Mouse (Mus musculus): ENCODE measurements around the gene Dad1. TPM values are rescaled to one million over a fixed set of nuclear protein-coding genes. Genes with fewer than 3 reads are reported as not detected.
A peak's percentile ranks its signal among the peaks of the same experiment; 100 is the strongest.

Dad1 gene
- polyA plus RNA-seq, 1 experiment from 2014 or later, result 243 TPM

- H3K27me3 ChIP-seq, result peaks cover 19% of the 10 kb centered on the region
Observed at GRCm38 (mm10) chr14:54224064-54224417, 29.9 kb downstream of the Dad1 start.

GRCm38 (mm10) chr14:54223315-54224063, 30.4 kb downstream of the Dad1 start:
- 49% methylated on average over 13 of the region's 13 CpGs for WGBS (ENCODE audit: insufficient replicate concordance)
- H3K36me3 ChIP-seq, result no peaks in the 10 kb centered on the region
- no peak for ATAC-seq (ENCODE audit: low read depth)

More at GRCm38 (mm10) chr14:54224064-54224417, 29.9 kb downstream of the Dad1 start:
- no peaks in the 10 kb centered on the region for H3K9me3 ChIP-seq (replicated peaks)
- no peak for ATAC-seq (ENCODE audit: low read depth)
- no peak overlapping the region for H3K9ac ChIP-seq
- DNase-seq, result no peak
- peaks cover 63% of the 10 kb centered on the region for H3K4me1 ChIP-seq (replicated peaks)
- H3K4me3 ChIP-seq (replicated peaks), result no peak overlapping the region
- H3K27ac ChIP-seq, result no peak overlapping the region
- H3K36me3 ChIP-seq, result no peaks in the 10 kb centered on the region
- WGBS (ENCODE audit: insufficient replicate concordance), result 80% methylated on average over 5 of the region's 5 CpGs
- no peak overlapping the region for H3K4me2 ChIP-seq

GRCm38 (mm10) chr14:54222289-54222727, 31.6 kb downstream of the Dad1 start:
- H3K9me3 ChIP-seq (replicated peaks), result no peaks in the 10 kb centered on the region
- DNase-seq (no peak), ATAC-seq (ENCODE audit: low read depth) (no peak)
- no peak overlapping the region for H3K4me3 ChIP-seq (replicated peaks)
- H3K36me3 ChIP-seq, result no peaks in the 10 kb centered on the region
- H3K27me3 ChIP-seq, result peaks cover 13% of the 10 kb centered on the region
- H3K27ac ChIP-seq, result no peak overlapping the region
- WGBS (ENCODE audit: insufficient replicate concordance), result 54% methylated on average over 8 of the region's 8 CpGs
- H3K9ac ChIP-seq, result no peak overlapping the region
- H3K4me2 ChIP-seq, result no peak overlapping the region
- peaks cover 47% of the 10 kb centered on the region for H3K4me1 ChIP-seq (replicated peaks)

More at GRCm38 (mm10) chr14:54223315-54224063, 30.4 kb downstream of the Dad1 start:
- DNase-seq, result no peak
- Histone ChIP-seq H3K27me3 (peaks cover 14% of the 10 kb centered on the region), H3K9ac (no peak overlapping the region), H3K27ac (no peak overlapping the region), H3K4me3 (replicated peaks) (no peak overlapping the region), H3K9me3 (replicated peaks) (no peaks in the 10 kb centered on the region), H3K4me2 (no peak overlapping the region), H3K4me1 (replicated peaks) (peaks cover 58% of the 10 kb centered on the region)

- H3K4me3 ChIP-seq (replicated peaks), result no peak overlapping the region
- DNase-seq (no peak), ATAC-seq (ENCODE audit: low read depth) (no peak)
- H3K4me1 ChIP-seq (replicated peaks), result peaks cover 40% of the 10 kb centered on the region
- no peak overlapping the region for H3K9ac ChIP-seq
- 83% methylated on average over 6 of the region's 6 CpGs for WGBS (ENCODE audit: insufficient replicate concordance)
- peaks cover 13% of the 10 kb centered on the region for H3K27me3 ChIP-seq
- no peak overlapping the region for H3K4me2 ChIP-seq
- H3K9me3 ChIP-seq (replicated peaks), result no peaks in the 10 kb centered on the region
- H3K36me3 ChIP-seq, result no peaks in the 10 kb centered on the region
- H3K27ac ChIP-seq, result no peak overlapping the region
Observed at GRCm38 (mm10) chr14:54221641-54222040, 32.3 kb downstream of the Dad1 start.

- Histone ChIP-seq H3K27me3 (peaks cover 13% of the 10 kb centered on the region), H3K36me3 (no peaks in the 10 kb centered on the region), H3K4me2 (no peak overlapping the region), H3K27ac (no peak overlapping the region), H3K9ac (no peak overlapping the region), H3K9me3 (replicated peaks) (no peaks in the 10 kb centered on the region), H3K4me3 (replicated peaks) (no peak overlapping the region), H3K4me1 (replicated peaks) (peaks cover 38% of the 10 kb centered on the region)
- ATAC-seq (ENCODE audit: low read depth) (peak; percentile 59), DNase-seq (no peak)
- 48% methylated on average over 8 of the region's 8 CpGs for WGBS (ENCODE audit: insufficient replicate concordance)
Observed at GRCm38 (mm10) chr14:54220726-54221494, 33.0 kb downstream of the Dad1 start.

GRCm38 (mm10) chr14:54219849-54220248, 34.1 kb downstream of the Dad1 start:
- DNase-seq (no peak), ATAC-seq (ENCODE audit: low read depth) (no peak)
- H3K9me3 ChIP-seq (replicated peaks), result no peaks in the 10 kb centered on the region
- H3K4me1 ChIP-seq (replicated peaks), result peaks cover 34% of the 10 kb centered on the region
- 77% methylated on average over 7 of the region's 7 CpGs for WGBS (ENCODE audit: insufficient replicate concordance)
- H3K27ac ChIP-seq, result no peak overlapping the region
- H3K27me3 ChIP-seq, result peaks cover 10% of the 10 kb centered on the region
- no peak overlapping the region for H3K9ac ChIP-seq
- H3K4me2 ChIP-seq, result no peak overlapping the region
- H3K4me3 ChIP-seq (replicated peaks), result no peak overlapping the region
- no peaks in the 10 kb centered on the region for H3K36me3 ChIP-seq

- H3K4me2 ChIP-seq, result no peak overlapping the region
- H3K4me1 ChIP-seq (replicated peaks), result peaks cover 29% of the 10 kb centered on the region
- no peak overlapping the region for H3K27ac ChIP-seq
- H3K36me3 ChIP-seq, result no peaks in the 10 kb centered on the region
- 61% methylated on average over 8 of the region's 8 CpGs for WGBS (ENCODE audit: insufficient replicate concordance)
- no peaks in the 10 kb centered on the region for H3K9me3 ChIP-seq (replicated peaks)
- no peak overlapping the region for H3K4me3 ChIP-seq (replicated peaks)
- H3K9ac ChIP-seq, result no peak overlapping the region
- H3K27me3 ChIP-seq, result peaks cover 10% of the 10 kb centered on the region
- ATAC-seq (ENCODE audit: low read depth) (no peak), DNase-seq (no peak)
Observed at GRCm38 (mm10) chr14:54219256-54219655, 34.6 kb downstream of the Dad1 start.

GRCm38 (mm10) chr14:54218721-54219120, 35.2 kb downstream of the Dad1 start:
- Histone ChIP-seq H3K36me3 (no peaks in the 10 kb centered on the region), H3K27ac (no peak overlapping the region), H3K9me3 (replicated peaks) (no peaks in the 10 kb centered on the region), H3K27me3 (peaks cover 10% of the 10 kb centered on the region), H3K4me2 (no peak overlapping the region), H3K4me1 (replicated peaks) (peaks cover 29% of the 10 kb centered on the region), H3K9ac (no peak overlapping the region), H3K4me3 (replicated peaks) (no peak overlapping the region)
- DNase-seq (no peak), ATAC-seq (ENCODE audit: low read depth) (no peak)
- WGBS (ENCODE audit: insufficient replicate concordance), result 64% methylated on average over 9 of the region's 9 CpGs

- Histone ChIP-seq H3K9me3 (replicated peaks) (no peaks in the 10 kb centered on the region), H3K4me2 (no peak overlapping the region), H3K9ac (no peak overlapping the region), H3K27ac (no peak overlapping the region), H3K36me3 (no peaks in the 10 kb centered on the region), H3K4me3 (replicated peaks) (no peak overlapping the region), H3K4me1 (replicated peaks) (peaks cover 29% of the 10 kb centered on the region), H3K27me3 (peaks cover 10% of the 10 kb centered on the region)
- WGBS (ENCODE audit: insufficient replicate concordance), result 67% methylated on average over 1 of the region's 1 CpGs
- ATAC-seq (ENCODE audit: low read depth) (no peak), DNase-seq (no peak)
Observed at GRCm38 (mm10) chr14:54218233-54218632, 35.7 kb downstream of the Dad1 start.

- H3K4me2 ChIP-seq, result no peak overlapping the region
- no peak overlapping the region for H3K4me3 ChIP-seq (replicated peaks)
- no peaks in the 10 kb centered on the region for H3K36me3 ChIP-seq
- no peak for ATAC-seq (ENCODE audit: low read depth)
- WGBS (ENCODE audit: insufficient replicate concordance), result 75% methylated on average over 7 of the region's 7 CpGs
- H3K9me3 ChIP-seq (replicated peaks), result no peaks in the 10 kb centered on the region
- H3K4me1 ChIP-seq (replicated peaks), result peaks cover 8% of the 10 kb centered on the region
- H3K27ac ChIP-seq, result no peak overlapping the region
- no peak overlapping the region for H3K9ac ChIP-seq
- H3K27me3 ChIP-seq, result peaks cover 10% of the 10 kb centered on the region
- DNase-seq, result no peak
Observed at GRCm38 (mm10) chr14:54216126-54216525, 37.8 kb downstream of the Dad1 start.

- peaks cover 10% of the 10 kb centered on the region for H3K27me3 ChIP-seq
- H3K27ac ChIP-seq, result no peak overlapping the region
- no peak for ATAC-seq (ENCODE audit: low read depth)
- WGBS (ENCODE audit: insufficient replicate concordance), result 63% methylated on average over 10 of the region's 10 CpGs
- H3K4me3 ChIP-seq (replicated peaks), result no peak overlapping the region
- no peaks in the 10 kb centered on the region for H3K36me3 ChIP-seq
- no peak overlapping the region for H3K4me2 ChIP-seq
- DNase-seq, result no peak
- H3K4me1 ChIP-seq (replicated peaks), result no peaks in the 10 kb centered on the region
- no peaks in the 10 kb centered on the region for H3K9me3 ChIP-seq (replicated peaks)
- no peak overlapping the region for H3K9ac ChIP-seq
Observed at GRCm38 (mm10) chr14:54214901-54215300, 39.0 kb downstream of the Dad1 start.
